Mouse (Mus musculus) hindbrain, embryonic 12.5 days (tissue): Measurements from ENCODE around the gene Olfr703. TPM values are rescaled to one million over a fixed set of nuclear protein-coding genes. Genes with fewer than 3 reads are reported as not detected.

ENCODE experiments used
- ATAC-seq: fragments of 200-750 bp; cut with Nextera tagmentation; 2 replicates; pipeline ENCODE4 v1.8.0; 2017; ENCODE audit warnings: moderate TSS enrichment; ENCODE audit not compliant: low FRiP score
- H3K27ac ChIP-seq: fragments of 300-500 bp; sonication (generic); 2 replicates; pipeline ENCODE4 v1.5.1; 2016; ENCODE audit warnings: mild to moderate bottlenecking
- H3K27me3 ChIP-seq: fragments of 300-500 bp; sonication (generic); 2 replicates; pipeline ENCODE4 v1.6.1; 2016; ENCODE audit warnings: mild to moderate bottlenecking
- H3K36me3 ChIP-seq: fragments of 300-500 bp; sonication (generic); 2 replicates; pipeline ENCODE4 v1.6.1; 2016; ENCODE audit warnings: mild to moderate bottlenecking
- H3K4me1 ChIP-seq: fragments of 300-500 bp; sonication (generic); 2 replicates; pipeline ENCODE4 v1.6.1; 2016
- H3K4me2 ChIP-seq: fragments of 300-500 bp; sonication (generic); replicated peaks from 2 replicates; pipeline ENCODE4 v1.6.1; 2016; ENCODE audit warnings: mild to moderate bottlenecking
- H3K4me3 ChIP-seq: fragments of 300-500 bp; sonication (generic); 2 replicates; pipeline ENCODE4 v1.5.1; 2016; ENCODE audit warnings: mild to moderate bottlenecking
- H3K9ac ChIP-seq: fragments of 300-500 bp; sonication (generic); 2 replicates; pipeline ENCODE4 v1.6.1; 2016; ENCODE audit warnings: mild to moderate bottlenecking, moderate library complexity
- H3K9me3 ChIP-seq: fragments of 300-500 bp; sonication (generic); replicated peaks from 2 replicates; pipeline ENCODE4 v1.6.1; 2016; ENCODE audit warnings: mild to moderate bottlenecking
- WGBS: fragments of 180-500 bp; shearing (Covaris S2); methylation state at CpG from one replicate; pipeline ENCODE4 v1.1.7; 2016; 5-methylcytosine and 5-hydroxymethylcytosine counted together
- polyA plus RNA-seq: library from polyadenylated mRNA; unstranded; fragments of >200 nt; fragmentation: Nextera tagmentation; extraction: Ambion mirVana; gene quantifications from 2 replicates; pipeline ENCODE4 v1.2.1, GENCODE M21; 2016

The Olfr703 gene
- polyA plus RNA-seq, result not detected in 2 replicates

DNA sequence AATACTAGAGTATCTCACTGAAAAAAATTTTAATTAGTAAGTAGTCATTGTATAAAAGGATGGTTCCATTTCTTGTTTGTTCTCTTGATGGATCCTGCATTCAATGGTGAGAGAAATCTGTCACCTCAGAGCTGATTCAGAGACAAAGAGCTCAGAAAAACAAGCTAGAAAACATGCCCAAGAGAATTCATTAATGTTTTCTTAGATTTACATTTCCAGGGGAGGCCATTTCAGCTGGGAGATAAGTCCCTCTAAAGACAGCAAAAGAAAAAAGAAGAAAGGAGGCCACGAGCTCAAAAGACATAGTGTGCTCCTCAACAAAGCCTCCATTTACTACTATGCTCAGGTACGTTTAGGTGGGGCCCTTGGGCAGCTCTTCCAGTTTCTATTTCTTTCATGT lies at the start of gene Olfr703:
Olfr703 (plus strand) TSS at position 301 of the 400 bp plus-strand sequence.
- Histone ChIP-seq H3K4me1 (no peaks in the 10 kb centered on the region), H3K27ac (no peak within 1 kb of the TSS), H3K36me3 (no peaks in the 10 kb centered on the region), H3K4me2 (no peak within 1 kb of the TSS), H3K4me3 (no peak within 1 kb of the TSS), H3K9me3 (no peaks in the 10 kb centered on the region), H3K27me3 (no peaks in the 10 kb centered on the region), H3K9ac (no peak within 1 kb of the TSS)
- no peak for ATAC-seq
- WGBS, result 63% methylated on average over 2 of the region's 2 CpGs

DNA sequence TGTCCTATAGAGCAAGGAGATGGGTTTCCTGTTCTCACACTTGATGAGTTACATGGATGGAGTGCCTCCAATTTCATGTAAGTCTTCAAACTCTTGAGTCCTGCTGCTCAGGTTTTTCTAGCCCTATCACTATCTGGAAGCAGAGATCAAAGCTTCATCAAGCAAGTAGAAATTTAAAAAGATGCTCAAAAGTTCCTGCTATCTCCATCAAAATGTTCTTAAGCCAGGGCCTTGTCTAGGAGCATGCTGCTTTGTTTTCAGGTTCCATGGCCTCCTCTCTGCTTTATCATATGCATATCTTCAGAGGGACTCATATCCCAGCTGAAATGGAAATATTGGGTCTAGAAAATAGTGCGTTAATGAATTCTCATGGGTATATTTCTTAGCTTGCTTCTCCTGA lies 34.4 kb upstream of the Olfr703 start, which contains the start of gene Olfr700:
Olfr700 (minus strand) TSS at position 101 of the 400 bp plus-strand sequence.
- Histone ChIP-seq H3K36me3 (no peaks in the 10 kb centered on the region), H3K4me2 (no peak within 1 kb of the TSS), H3K9me3 (no peaks in the 10 kb centered on the region), H3K4me3 (no peak within 1 kb of the TSS), H3K27ac (no peak within 1 kb of the TSS), H3K4me1 (no peaks in the 10 kb centered on the region), H3K27me3 (no peaks in the 10 kb centered on the region), H3K9ac (no peak within 1 kb of the TSS)
- no peak for ATAC-seq
- 89% methylated on average over 1 of the region's 1 CpGs for WGBS

DNA sequence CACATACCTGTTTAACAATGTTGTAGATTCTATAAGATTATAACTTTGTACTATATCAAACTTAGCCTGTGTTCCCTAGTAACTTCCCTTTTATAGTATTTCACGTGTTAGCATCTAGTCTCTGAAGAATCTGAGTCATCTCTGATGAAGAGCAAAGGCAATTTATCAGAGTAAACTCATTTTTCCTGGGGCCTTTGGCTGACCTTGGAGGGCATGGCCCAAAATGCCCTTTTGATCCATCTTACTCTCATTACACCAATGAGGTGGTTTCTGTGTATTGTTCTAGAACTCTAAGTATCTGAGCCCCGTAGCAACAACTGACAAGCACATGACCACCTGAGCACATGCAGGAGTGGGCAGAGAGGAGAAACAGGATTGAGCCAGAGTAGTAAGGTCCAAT lies 29.3 kb upstream of the Olfr703 start, which contains the start of gene Olfr701:
Olfr701 (plus strand) TSS at position 301 of the 400 bp plus-strand sequence.
- Histone ChIP-seq H3K36me3 (no peaks in the 10 kb centered on the region), H3K27ac (no peak within 1 kb of the TSS), H3K27me3 (no peaks in the 10 kb centered on the region), H3K4me2 (no peak within 1 kb of the TSS), H3K9ac (no peak within 1 kb of the TSS), H3K4me3 (no peak within 1 kb of the TSS), H3K9me3 (no peaks in the 10 kb centered on the region), H3K4me1 (no peaks in the 10 kb centered on the region)
- WGBS, result 83% methylated on average over 2 of the region's 2 CpGs
- no peak for ATAC-seq

DNA sequence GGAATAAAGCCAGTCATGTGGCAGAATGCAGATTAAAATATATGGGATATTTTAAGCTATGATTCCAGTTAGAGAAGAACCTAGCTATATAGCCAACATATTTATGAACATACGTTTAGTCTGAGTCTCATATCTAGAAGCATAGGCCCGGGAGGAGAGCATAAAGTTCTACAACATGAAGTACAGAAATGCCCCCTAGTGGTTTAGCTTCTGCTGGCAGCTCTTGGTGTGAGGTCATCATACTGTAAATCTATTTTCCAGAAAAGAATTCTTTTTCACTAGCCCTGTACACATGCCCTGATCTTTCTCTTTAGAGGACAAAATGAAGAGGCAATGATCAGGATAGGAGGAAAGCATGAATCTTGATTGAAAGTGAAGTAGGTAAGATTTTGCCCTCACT lies 27.4 kb upstream of the Olfr703 start:
- Histone ChIP-seq H3K27ac (no peak overlapping the region), H3K4me1 (no peaks in the 10 kb centered on the region), H3K9me3 (no peaks in the 10 kb centered on the region), H3K36me3 (no peaks in the 10 kb centered on the region), H3K27me3 (no peaks in the 10 kb centered on the region), H3K4me2 (no peak overlapping the region), H3K4me3 (no peak overlapping the region), H3K9ac (no peak overlapping the region)
- ATAC-seq, result no peak
- WGBS, result 61% methylated on average over 2 of the region's 2 CpGs

DNA sequence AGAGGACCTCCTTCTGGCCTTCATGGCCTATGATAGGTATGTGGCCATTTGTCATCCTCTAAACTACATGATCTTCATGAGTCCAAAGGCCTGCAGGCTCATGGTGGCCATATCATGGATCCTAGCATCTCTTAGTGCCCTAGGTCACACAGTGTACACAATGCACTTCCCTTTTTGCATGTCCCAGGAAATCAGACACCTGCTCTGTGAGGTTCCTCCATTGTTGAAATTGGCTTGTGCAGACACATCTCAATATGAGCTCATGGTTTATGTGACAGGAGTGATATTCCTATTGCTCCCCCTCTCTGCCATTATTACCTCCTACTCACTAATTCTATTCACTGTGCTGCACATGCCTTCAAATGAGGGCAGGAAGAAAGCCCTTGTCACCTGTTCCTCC lies 24.7 kb upstream of the Olfr703 start:
- Histone ChIP-seq H3K36me3 (no peaks in the 10 kb centered on the region), H3K4me3 (no peak overlapping the region), H3K27me3 (no peaks in the 10 kb centered on the region), H3K27ac (no peak overlapping the region), H3K4me1 (no peaks in the 10 kb centered on the region), H3K4me2 (no peak overlapping the region), H3K9me3 (no peaks in the 10 kb centered on the region), H3K9ac (no peak overlapping the region)
- no peak for ATAC-seq

DNA sequence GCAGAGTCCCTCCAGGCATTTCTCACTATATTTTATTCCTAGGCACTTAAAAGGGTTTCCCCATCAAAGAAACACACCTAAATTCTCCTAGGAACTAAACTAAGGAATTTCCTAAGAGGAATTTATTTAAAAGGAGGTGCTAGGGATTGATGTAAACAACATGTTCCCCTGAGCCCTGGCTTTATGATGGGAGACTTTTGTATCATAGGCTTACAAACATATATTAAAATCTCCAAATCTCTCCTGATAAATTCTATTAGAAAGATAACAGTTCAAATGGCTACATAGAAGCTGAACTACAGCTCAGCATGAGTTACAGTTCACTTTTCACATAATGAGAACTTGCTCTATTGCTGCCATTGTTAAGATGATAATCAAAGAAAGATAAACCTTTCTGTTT lies 9.4 kb upstream of the Olfr703 start, which contains the start of gene Olfr702:
Olfr702 (minus strand) TSS at position 101 of the 400 bp plus-strand sequence.
- no peak within 1 kb of the TSS for H3K4me3 ChIP-seq
- H3K9me3 ChIP-seq, result no peaks in the 10 kb centered on the region

DNA sequence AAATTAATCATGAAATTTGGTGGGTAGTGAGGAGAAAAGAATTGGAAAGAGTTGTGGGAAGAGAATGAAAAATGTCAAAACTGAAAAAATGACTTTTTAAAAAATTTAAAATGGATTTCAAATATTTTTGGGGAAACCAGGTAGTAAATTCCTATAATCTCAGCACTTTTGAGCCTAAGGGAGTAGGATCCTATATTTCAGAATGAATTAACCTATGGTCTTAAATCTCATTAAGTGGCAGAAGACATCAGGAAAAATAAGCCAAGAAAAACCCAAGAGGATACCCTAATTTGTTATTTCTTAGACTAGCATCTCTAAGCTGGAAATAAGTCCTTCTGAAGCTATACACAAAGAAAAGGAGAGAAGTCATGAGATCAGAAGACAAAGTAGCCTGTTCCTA lies 19.7 kb downstream of the Olfr703 start, which contains the start of gene Olfr704:
Olfr704 (plus strand) TSS at position 301 of the 400 bp plus-strand sequence.
- Histone ChIP-seq H3K4me1 (no peaks in the 10 kb centered on the region), H3K27ac (no peak within 1 kb of the TSS), H3K9ac (no peak within 1 kb of the TSS), H3K27me3 (no peaks in the 10 kb centered on the region), H3K4me2 (no peak within 1 kb of the TSS), H3K9me3 (no peaks in the 10 kb centered on the region), H3K36me3 (no peaks in the 10 kb centered on the region), H3K4me3 (no peak within 1 kb of the TSS)
- ATAC-seq, result no peak

More for the DNA sequence above, 9.4 kb upstream of the Olfr703 start, which contains the start of gene Olfr702:
- no peak within 1 kb of the TSS for H3K9ac ChIP-seq
- H3K27ac ChIP-seq, result no peak within 1 kb of the TSS
- no peaks in the 10 kb centered on the region for H3K27me3 ChIP-seq
- no peaks in the 10 kb centered on the region for H3K36me3 ChIP-seq
- H3K4me1 ChIP-seq, result no peaks in the 10 kb centered on the region
- no peak within 1 kb of the TSS for H3K4me2 ChIP-seq
- ATAC-seq, result no peak

DNA sequence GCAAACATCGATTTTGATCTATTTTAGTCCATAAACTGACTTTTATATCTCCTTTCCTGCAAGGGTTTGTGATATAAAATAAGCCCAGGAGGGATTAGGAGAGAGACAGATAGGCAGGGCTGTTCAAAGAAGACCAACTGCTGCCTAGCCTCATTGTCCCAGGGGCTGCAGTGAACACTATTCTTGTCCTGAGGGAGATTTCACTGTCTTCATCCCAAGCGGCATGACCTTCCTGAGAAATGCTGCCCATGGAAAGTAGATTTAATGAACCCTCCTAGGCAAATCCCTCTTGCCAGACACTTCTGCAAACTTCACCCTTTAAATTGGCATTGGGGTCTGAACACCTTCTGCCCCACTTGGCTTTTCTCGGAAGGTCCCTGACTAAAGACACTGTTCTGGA lies 33.6 kb downstream of the Olfr703 start, which contains the start of gene Olfr705:
Olfr705 (minus strand) TSS at position 101 of the 400 bp plus-strand sequence.
- H3K9me3 ChIP-seq, result no peaks in the 10 kb centered on the region
- WGBS, result 84% methylated on average over 3 of the region's 3 CpGs
- no peaks in the 10 kb centered on the region for H3K27me3 ChIP-seq
- H3K4me3 ChIP-seq, result no peak within 1 kb of the TSS
- no peaks in the 10 kb centered on the region for H3K36me3 ChIP-seq
- H3K4me2 ChIP-seq, result no peak within 1 kb of the TSS
- ATAC-seq, result no peak
- H3K27ac ChIP-seq, result no peak within 1 kb of the TSS
- no peak within 1 kb of the TSS for H3K9ac ChIP-seq
- no peaks in the 10 kb centered on the region for H3K4me1 ChIP-seq

DNA sequence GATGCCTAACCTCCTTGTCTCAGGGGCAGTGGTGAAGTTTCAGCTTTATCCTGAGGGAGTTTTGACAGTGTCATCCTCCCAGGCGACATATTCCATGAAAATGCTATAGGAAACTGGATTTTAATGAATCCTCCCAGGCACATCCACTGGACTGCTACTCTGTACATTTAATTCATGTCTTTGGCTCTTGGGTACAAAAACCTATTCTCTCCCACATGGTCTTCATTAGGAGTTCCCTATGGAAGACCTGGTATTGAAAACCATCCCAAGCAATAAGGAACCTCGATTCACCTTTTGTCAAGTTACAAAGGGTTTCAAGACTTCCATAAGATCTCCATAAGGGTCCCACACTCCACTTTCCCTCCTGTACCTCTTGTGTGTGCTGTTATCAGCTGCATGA lies 44.9 kb downstream of the Olfr703 start, which contains the start of gene Olfr706:
Olfr706 (minus strand) TSS at position 101 of the 400 bp plus-strand sequence.
- ATAC-seq, result no peak
- H3K36me3 ChIP-seq, result no peaks in the 10 kb centered on the region
- H3K4me3 ChIP-seq, result no peak within 1 kb of the TSS
- H3K27me3 ChIP-seq, result no peaks in the 10 kb centered on the region
- H3K9ac ChIP-seq, result no peak within 1 kb of the TSS
- 91% methylated on average over 2 of the region's 2 CpGs for WGBS
- no peak within 1 kb of the TSS for H3K27ac ChIP-seq
- no peaks in the 10 kb centered on the region for H3K4me1 ChIP-seq
- H3K9me3 ChIP-seq, result no peaks in the 10 kb centered on the region
- no peak within 1 kb of the TSS for H3K4me2 ChIP-seq

Other genes with a start within 250 kb of the Olfr703 start
- not detected in 2 replicates for gene Olfr693, start 162.8 kb upstream of the Olfr703 start, polyA plus RNA-seq
- gene Olfr694, start 151.5 kb upstream of the Olfr703 start, polyA plus RNA-seq, result not detected in 2 replicates
- not detected in 2 replicates for gene Olfr695, start 127.0 kb upstream of the Olfr703 start, polyA plus RNA-seq
- not detected in 2 replicates for gene Olfr697, start 100.9 kb upstream of the Olfr703 start, polyA plus RNA-seq
- not detected in 2 replicates for gene Olfr698, start 88.0 kb upstream of the Olfr703 start, polyA plus RNA-seq
- not detected in 2 replicates for gene Olfr699, start 50.2 kb upstream of the Olfr703 start, polyA plus RNA-seq
- not detected in 2 replicates for gene Olfr700, start 34.5 kb upstream of the Olfr703 start, polyA plus RNA-seq
- gene Olfr701, start 29.2 kb upstream of the Olfr703 start, polyA plus RNA-seq, result not detected in 2 replicates
- not detected in 2 replicates for gene Olfr702, start 9.5 kb upstream of the Olfr703 start, polyA plus RNA-seq
- not detected in 2 replicates for gene Olfr704, start 19.8 kb downstream of the Olfr703 start, polyA plus RNA-seq
- gene Olfr705, start 33.5 kb downstream of the Olfr703 start, polyA plus RNA-seq, result not detected in 2 replicates
- gene Olfr706, start 44.8 kb downstream of the Olfr703 start, polyA plus RNA-seq, result not detected in 2 replicates
- gene Olfr707, start 57.9 kb downstream of the Olfr703 start, polyA plus RNA-seq, result not detected in 2 replicates
- gene Olfr1532-ps1, start 64.6 kb downstream of the Olfr703 start, polyA plus RNA-seq, result not detected in 2 replicates
- not detected in 2 replicates for gene Olfr709-ps1, start 88.9 kb downstream of the Olfr703 start, polyA plus RNA-seq
- not detected in 2 replicates for gene Olfr710, start 105.0 kb downstream of the Olfr703 start, polyA plus RNA-seq
- not detected in 2 replicates for gene Olfr6, start 120.6 kb downstream of the Olfr703 start, polyA plus RNA-seq
- not detected in 2 replicates for gene Olfr711, start 132.1 kb downstream of the Olfr703 start, polyA plus RNA-seq
- not detected in 2 replicates for gene Olfr2, start 162.7 kb downstream of the Olfr703 start, polyA plus RNA-seq
- gene Olfr713, start 187.8 kb downstream of the Olfr703 start, polyA plus RNA-seq, result not detected in 2 replicates
- not detected in 2 replicates for gene Olfr714, start 227.6 kb downstream of the Olfr703 start, polyA plus RNA-seq
- not detected in 2 replicates for gene Olfr17, start 249.9 kb downstream of the Olfr703 start, polyA plus RNA-seq